Mouse (Mus musculus) heart, adult 2 months (tissue): Measurements from ENCODE around the gene Prpf6.

ENCODE experiments used
- CTCF ChIP-seq: fragments of 200-600 bp; IDR thresholded peaks from 2 replicates; pipeline ENCODE4 v1.8.1; 2022; ENCODE audit warnings: antibody characterized with exemption, mild to moderate bottlenecking, moderate library complexity
- EP300 ChIP-seq: fragments of 200-500 bp; IDR thresholded peaks from 2 replicates; pipeline ENCODE4 v1.6.1; 2011; ENCODE audit warnings: low read depth, low read length, control low read depth; ENCODE audit not compliant: insufficient read depth
- POLR2A ChIP-seq: fragments of 200-500 bp; IDR thresholded peaks from 2 replicates; pipeline ENCODE4 v1.6.1; 2011; ENCODE audit warnings: mild to moderate bottlenecking, low read depth, low read length, control low read depth; ENCODE audit not compliant: insufficient read depth

GRCm38 (mm10) chr2:181635865-181636264, 44.2 kb downstream of the Prpf6 start:
- no peak for TF ChIP-seq EP300
- no peak for TF ChIP-seq CTCF
- TF ChIP-seq POLR2A = no peak
